Mouse (Mus musculus) cerebellum, adult (tissue): ENCODE measurements around the gene Hs3st4.

Experiments
- ATAC-seq: cut with Nextera tagmentation; 2 replicates; pipeline ENCODE4 v1.9.2; 2017; ENCODE audit warnings: mild to moderate bottlenecking, moderate library complexity, mixed read lengths; ENCODE audit not compliant: insufficient number of reproducible peaks, low FRiP score, low TSS enrichment

The Hs3st4 gene

GRCm38 (mm10) chr7:123982461-123983038 is at the start of gene Hs3st4:
Gene Hs3st4, plus strand, starts transcription at chr7:123982869.
- ATAC-seq, result no peak

- no peak for ATAC-seq
Observed at GRCm38 (mm10) chr7:123946836-123947235, 35.8 kb upstream of the Hs3st4 start.

DNA sequence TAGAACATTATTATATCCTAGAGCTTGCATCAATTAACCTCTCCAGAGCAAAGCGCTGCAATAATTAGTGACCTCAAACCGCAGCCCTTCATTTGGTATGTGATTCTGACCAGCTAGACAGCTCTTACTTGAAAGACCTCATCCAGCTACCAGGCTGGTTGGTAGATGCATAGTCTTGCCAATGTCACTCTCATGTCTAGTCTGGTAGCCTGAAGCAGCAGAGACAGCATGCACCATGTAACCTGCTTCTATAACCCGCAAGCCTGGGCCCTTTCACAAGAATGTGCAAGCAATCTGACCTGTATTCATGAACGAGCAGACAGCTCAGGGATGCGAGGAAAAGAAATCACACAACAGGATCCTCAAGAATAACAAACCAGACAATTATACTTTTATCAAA is 19.6 kb upstream of the Hs3st4 start:
- ATAC-seq, result no peak

GRCm38 (mm10) chr7:123964559-123965142 is 18.0 kb upstream of the Hs3st4 start:
- ATAC-seq, result no peak

DNA sequence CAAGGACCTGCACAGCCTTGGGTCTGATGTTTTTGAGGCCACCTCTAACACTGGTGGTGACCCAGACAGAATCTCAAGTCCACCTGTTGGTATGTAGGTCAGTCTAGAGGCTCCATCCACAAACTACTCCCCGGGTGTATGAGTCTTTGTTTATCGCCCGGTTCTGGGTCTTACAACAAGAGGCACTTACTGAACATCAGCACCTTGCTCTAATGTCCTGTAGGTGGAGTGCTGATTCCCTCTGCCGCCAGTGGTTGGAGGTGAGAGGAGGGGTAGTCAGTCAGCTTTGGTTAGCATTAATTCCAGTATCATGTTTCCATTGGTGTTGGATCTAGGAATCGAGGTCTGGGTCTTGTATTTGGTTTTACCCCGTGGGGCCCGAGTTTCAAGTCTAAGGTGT is 17.2 kb upstream of the Hs3st4 start:
- ATAC-seq, result no peak

DNA sequence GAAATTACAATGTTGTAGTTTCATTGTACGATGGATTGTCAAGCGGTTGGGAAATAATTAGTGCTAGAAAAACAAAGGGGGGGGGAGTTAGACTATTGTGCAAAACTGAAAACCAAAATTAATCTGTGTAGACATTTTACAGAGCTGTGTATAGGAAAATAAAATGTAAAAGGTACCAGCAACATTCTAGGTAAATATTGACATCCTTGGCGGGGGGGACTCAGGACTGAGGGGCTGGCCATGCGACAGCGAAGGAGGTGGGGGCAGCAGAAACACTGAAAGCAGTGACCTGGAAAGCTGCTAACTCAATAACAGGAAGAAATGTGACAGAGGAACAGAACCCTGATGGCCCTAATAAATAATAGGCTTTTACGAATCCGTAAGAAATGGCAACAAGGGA is 7.2 kb upstream of the Hs3st4 start:
- no peak for ATAC-seq

GRCm38 (mm10) chr7:123981435-123981834 is 1.2 kb upstream of the Hs3st4 start:
- no peak for ATAC-seq

GRCm38 (mm10) chr7:123982010-123982409 is 659 bp upstream of the Hs3st4 start:
- no peak for ATAC-seq

DNA sequence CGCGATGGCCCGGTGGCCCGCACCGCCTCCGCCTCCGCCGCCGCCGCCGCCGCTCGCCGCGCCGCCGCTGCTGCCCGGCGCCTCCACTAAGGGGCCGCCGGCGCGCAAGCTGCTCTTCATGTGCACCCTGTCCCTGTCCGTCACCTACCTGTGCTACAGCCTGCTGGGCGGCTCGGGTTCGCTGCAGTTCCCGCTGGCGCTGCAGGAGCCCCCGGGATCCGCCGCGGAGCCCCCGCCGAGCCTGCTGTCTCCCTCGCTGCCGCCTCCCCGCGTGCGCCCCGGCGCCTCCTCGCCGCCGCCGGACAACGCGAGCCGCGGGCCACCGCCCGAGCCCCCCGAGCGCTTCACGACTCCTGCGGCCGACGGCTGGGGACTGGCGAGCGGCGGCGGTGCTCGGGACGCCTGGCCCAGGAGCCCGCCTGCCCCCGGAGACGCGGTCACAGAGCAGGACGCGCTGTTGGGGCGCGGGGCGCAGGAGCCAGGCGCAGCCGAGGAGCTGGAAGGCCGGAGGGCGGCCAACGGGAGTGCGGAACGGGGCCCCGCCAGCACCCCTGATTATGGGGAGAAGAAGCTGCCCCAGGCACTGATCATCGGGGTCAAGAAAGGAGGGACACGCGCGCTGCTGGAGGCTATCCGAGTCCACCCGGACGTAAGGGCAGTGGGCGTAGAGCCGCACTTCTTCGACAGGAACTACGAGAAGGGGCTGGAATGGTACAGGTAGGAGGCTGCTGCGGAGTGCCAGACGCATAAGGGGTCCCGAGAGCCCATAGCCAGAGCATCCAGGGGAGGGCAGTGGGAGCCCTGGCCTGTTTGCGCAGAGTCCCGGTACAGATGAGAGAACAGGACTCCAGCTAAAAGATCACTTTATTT is 743 bp downstream of the Hs3st4 start:
- ATAC-seq, result no peak

DNA sequence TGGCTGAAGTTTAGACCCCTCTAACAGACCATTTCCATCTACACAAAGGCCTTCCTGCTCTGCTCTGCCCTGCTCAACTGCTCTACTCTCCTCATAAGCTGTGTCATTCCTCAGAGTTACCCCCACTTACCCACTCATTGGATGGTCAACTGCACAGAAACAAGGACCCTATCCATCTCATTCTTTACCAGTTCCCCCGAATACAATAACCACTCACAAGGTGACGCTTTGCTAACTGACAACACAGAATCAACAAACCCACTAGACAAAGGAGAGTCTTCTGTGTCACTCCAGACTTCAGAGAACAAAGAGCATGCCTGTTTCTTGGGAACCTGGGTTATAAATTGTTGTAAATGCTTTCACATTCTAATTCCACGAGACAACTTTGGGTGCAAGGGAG is 9.5 kb downstream of the Hs3st4 start:
- no peak for ATAC-seq

DNA sequence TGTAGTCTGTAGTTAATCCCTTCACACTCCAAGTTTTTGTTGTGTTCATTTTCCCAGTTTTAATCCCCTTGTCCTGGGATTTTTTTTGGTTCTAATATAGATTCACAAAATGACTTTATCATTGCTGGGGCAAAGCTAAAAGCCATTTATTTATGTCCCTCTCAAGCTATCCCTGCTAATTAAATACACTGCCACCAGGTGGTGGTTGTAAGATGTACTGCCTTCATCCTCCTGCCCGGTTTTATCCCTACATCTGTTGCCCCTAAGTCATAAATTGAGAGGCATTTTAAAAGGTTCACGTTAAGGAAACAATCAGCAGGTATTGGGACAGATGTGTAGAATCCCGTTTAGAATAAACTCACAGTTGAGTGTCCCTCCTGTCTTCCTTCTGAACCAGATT is 14.6 kb downstream of the Hs3st4 start:
- no peak for ATAC-seq

DNA sequence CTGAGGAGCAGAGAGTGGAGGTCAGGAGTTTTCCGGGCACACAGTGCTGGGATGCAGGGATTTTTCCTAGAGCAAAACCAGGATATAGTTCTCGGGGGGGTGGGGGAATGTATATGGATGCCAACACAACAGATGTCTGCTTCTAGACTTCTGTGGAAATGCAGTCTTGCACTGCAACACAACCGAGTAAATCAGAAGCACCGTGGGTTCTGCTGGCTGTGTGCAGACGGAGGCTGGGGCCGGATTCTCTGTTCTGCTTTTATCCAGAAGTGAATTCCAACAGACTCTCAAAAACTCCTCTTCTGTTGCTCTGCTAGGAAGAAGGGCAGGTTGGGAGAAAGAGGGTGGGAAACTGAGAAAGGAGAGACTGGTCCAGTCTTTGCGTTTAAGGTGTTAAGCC is 15.9 kb downstream of the Hs3st4 start:
- no peak for ATAC-seq

DNA sequence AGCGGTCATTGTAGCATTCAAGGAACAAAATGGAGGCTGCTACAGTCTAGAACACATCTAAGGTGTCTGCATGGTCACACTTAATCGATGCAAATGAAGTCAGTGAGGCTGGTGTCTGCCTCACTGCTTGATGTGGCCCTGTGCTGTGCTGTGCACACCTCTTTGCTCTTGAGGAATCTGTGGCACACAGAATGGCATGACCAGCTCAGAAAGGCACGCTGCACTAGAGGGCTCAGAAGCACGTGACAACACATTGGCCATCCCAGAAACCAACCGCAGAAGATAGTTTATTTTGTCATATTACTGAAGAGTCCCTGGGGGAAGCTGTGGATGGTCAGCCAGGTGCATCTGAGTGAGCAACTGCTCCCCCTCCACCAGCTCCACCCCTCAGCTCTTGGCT is 44.2 kb downstream of the Hs3st4 start:
- ATAC-seq, result no peak

- ATAC-seq, result no peak
Observed at GRCm38 (mm10) chr7:124032236-124032635, 49.6 kb downstream of the Hs3st4 start.

GRCm38 (mm10) chr7:124033332-124033731 is 50.7 kb downstream of the Hs3st4 start:
- ATAC-seq, result no peak

GRCm38 (mm10) chr7:124037281-124037700 is 54.6 kb downstream of the Hs3st4 start:
- ATAC-seq, result no peak

GRCm38 (mm10) chr7:124039142-124039541 is 56.5 kb downstream of the Hs3st4 start:
- ATAC-seq, result no peak

DNA sequence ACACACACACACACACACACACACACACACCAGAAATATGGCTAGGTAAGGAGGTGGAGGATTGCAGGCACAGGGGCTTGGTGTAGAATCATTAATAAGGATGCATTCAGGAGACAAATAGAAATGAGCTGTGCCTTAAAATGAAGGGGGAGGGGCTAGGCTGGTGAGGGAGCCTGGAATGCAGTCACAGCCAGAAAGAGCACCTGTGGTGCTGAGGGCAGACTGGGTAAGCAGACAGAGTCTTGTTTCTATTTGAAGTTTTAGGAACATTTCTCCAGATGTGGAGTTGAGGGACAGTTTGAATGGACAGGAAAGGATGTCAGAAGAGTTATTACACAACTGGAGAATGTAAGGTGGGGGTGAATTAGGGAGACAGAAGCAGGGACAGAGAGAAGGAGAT is 64.7 kb downstream of the Hs3st4 start:
- no peak for ATAC-seq

DNA sequence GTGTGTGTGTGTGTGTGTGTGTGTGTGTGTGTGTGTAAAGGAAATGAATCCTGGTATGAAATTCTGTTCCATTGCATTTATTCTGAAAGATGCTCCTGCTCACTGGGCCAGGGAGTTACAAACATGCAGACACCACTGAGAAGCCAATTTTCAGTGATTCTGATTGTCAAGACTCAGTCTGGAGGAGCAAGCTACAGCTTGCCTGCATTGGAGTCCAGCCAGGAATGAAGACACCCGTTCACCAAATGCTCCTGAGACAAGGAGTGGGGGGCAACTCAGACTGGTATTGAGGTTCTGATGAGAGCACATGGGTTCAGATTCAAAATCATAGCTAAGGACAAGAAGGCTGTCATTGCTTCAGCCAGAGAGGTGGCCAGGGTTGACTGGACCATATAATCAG is 66.3 kb downstream of the Hs3st4 start:
- ATAC-seq, result no peak

GRCm38 (mm10) chr7:124050421-124050820 is 67.8 kb downstream of the Hs3st4 start:
- no peak for ATAC-seq

- ATAC-seq, result no peak
Observed at GRCm38 (mm10) chr7:124083741-124084140, 101.1 kb downstream of the Hs3st4 start.

- no peak for ATAC-seq
Observed at GRCm38 (mm10) chr7:124129019-124129418, 146.3 kb downstream of the Hs3st4 start.
